Mouse (Mus musculus) left cerebral cortex, adult 2 months (tissue): ENCODE measurements around the gene Ace2. TPM values are rescaled to one million over a fixed set of nuclear protein-coding genes. Genes with fewer than 3 reads are reported as not detected.

ENCODE experiments used
- DNase-seq, 2 experiments: peaks; one replicate each; pipeline ENCODE4 v3.0.0; 2021 to 2022; ENCODE audit warnings: low spot score in 2 of 2, mixed read lengths in 1 of 2; ENCODE audit errors: extremely low spot score in 1 of 2
- H3K27ac ChIP-seq: fragments of 200-600 bp; 2 replicates; pipeline ENCODE4 v1.8.1; 2022
- H3K4me3 ChIP-seq: fragments of 200-600 bp; 2 replicates; pipeline ENCODE4 v1.8.1; 2022
- CTCF ChIP-seq: fragments of 200-600 bp; IDR thresholded peaks from 2 replicates; pipeline ENCODE4 v1.8.1; 2022; ENCODE audit warnings: antibody characterized with exemption, mild to moderate bottlenecking, moderate library complexity
- intact Hi-C: fragments of 180-260 bp; cut with DNase I; formaldehyde crosslinking; loops from one replicate; pipeline ENCODE4 v1.15.1; 2025
- total RNA-seq, 2 experiments: library from RNA; stranded (reverse); gene quantifications; 2 replicates each; pipeline ENCODE4 v1.2.3; 2021

The Ace2 gene
- total RNA-seq, 2 experiments from 2014 or later: 1.1 to 1.7 TPM

DNA sequence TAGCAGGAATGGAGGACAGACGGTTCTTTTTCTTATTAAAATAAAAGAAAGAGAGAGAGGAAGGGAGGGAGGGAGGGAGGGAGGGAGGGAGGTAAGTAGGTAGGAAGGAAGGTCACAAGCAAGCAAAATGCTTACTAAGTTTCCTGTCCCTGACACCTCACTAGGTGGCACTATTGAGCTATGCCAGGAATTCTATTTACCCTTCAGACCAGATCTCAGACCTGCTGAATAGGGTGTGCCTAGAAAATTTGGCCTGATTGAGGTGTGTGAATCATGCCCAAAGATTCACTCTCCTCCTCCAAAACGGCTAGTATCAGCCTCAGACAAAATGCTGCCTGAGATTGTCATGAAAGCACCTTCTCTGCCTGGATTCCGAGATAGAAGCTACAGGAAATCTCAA lies 44.7 kb downstream of the Ace2 start:
- peak; percentile 10 to 15 for DNase-seq
- intact Hi-C loops: loop anchor here (1.0 to 2.0 kb wide), 3 partner anchors 103 to 265 kb away; no protein-coding TSS in a partner anchor
- Histone ChIP-seq H3K27ac (no peak overlapping the region), H3K4me3 (no peak overlapping the region)
- peak; percentile 73 for TF ChIP-seq CTCF

GRCm38 (mm10) chrX:164189880-164190279 lies 50.7 kb downstream of the Ace2 start:
- TF ChIP-seq CTCF: no peak

GRCm38 (mm10) chrX:164197679-164198078 lies 58.5 kb downstream of the Ace2 start:
- TF ChIP-seq CTCF: no peak
- intact Hi-C loops: no loop called here

More at GRCm38 (mm10) chrX:164189880-164190279, 50.7 kb downstream of the Ace2 start:
- no peak overlapping the region for H3K4me3 ChIP-seq
- H3K27ac ChIP-seq: no peak overlapping the region
- no peak for DNase-seq
- intact Hi-C loops: no loop called here

GRCm38 (mm10) chrX:164200547-164200946 lies 61.4 kb downstream of the Ace2 start:
- Histone ChIP-seq H3K4me3 (no peak overlapping the region), H3K27ac (no peak overlapping the region)
- DNase-seq: no peak
- intact Hi-C loops: no loop called here
- TF ChIP-seq CTCF: no peak

More at GRCm38 (mm10) chrX:164197679-164198078, 58.5 kb downstream of the Ace2 start:
- no peak overlapping the region for H3K27ac ChIP-seq
- DNase-seq: no peak
- no peak overlapping the region for H3K4me3 ChIP-seq

- no peak for DNase-seq
- Histone ChIP-seq H3K4me3 (no peak overlapping the region), H3K27ac (no peak overlapping the region)
- TF ChIP-seq CTCF: peak; percentile 35
- intact Hi-C loops: no loop called here
Measured at GRCm38 (mm10) chrX:164221989-164222388, 82.9 kb downstream of the Ace2 start.

- TF ChIP-seq CTCF: no peak
- intact Hi-C loops: no loop called here
Measured at GRCm38 (mm10) chrX:164233380-164233779, 94.2 kb downstream of the Ace2 start.

More at GRCm38 (mm10) chrX:164233380-164233779, 94.2 kb downstream of the Ace2 start:
- Histone ChIP-seq H3K4me3 (no peak overlapping the region), H3K27ac (no peak overlapping the region)
- no peak for DNase-seq

Other genes starting within 250 kb of the Ace2 start
- 10 to 100 TPM; 30.3 to 39.9 TPM for gene Ap1s2, start 230.3 kb upstream of the Ace2 start, total RNA-seq
- 10 to 100 TPM; 43.9 to 51.7 TPM for gene Zrsr2, start 180.7 kb upstream of the Ace2 start, total RNA-seq
- 1 to 10 TPM; 2.2 to 3.0 TPM for gene Car5b, start 111.3 kb upstream of the Ace2 start, total RNA-seq
- 10 to 100 TPM in 1 of 2 experiments, 1 to 10 TPM in 1; 9.6 to 10.9 TPM for gene Siah1b, start 62.8 kb upstream of the Ace2 start, total RNA-seq
- not detected for gene Cltrn, start 50.5 kb upstream of the Ace2 start, total RNA-seq
- gene Bmx, start 118.9 kb downstream of the Ace2 start, total RNA-seq: 1 to 10 TPM in 1 of 2 experiments, under 1 TPM in 1; 0.82 to 1.4 TPM
- gene Pir, start 130.0 kb downstream of the Ace2 start, total RNA-seq: 1 to 10 TPM; 6.1 to 7.4 TPM
- 1 to 10 TPM; 1.5 to 2.6 TPM for gene Vegfd, start 234.0 kb downstream of the Ace2 start, total RNA-seq